In genomic region chr3:30995899-30996687, GRCm38 (mm10) we compare ENCODE assay signal across 8 mouse cellular contexts. TPM values are rescaled to one million over a fixed set of nuclear protein-coding genes. Genes with fewer than 3 reads are reported as not detected.
A peak's percentile ranks its signal among the peaks of the same experiment; 100 is the strongest.
DNase-seq lines count a peak whose midpoint lies in the region; ATAC-seq and TF ChIP-seq lines count a peak whose summit lies in the region.

No protein-coding gene starts in this region.

- peaks cover 11% of the 10 kb centered on the region for H3K4me1 ChIP-seq in heart, embryonic 11.5 days (ENCODE audit: control insufficient read depth, insufficient read depth, low read length)
- H3K4me1 ChIP-seq in forebrain, postnatal 0 days (ENCODE audit: insufficient read depth) = 0 out of 2 replicates have a peak, but pooled peaks cover 11% of the 10 kb centered on the region
- H3K4me1 ChIP-seq in liver, embryonic 16.5 days (ENCODE audit: control insufficient read depth, low read depth, low read length) = peaks cover 23% of the 10 kb centered on the region

- peak overlapping the region; percentile 90 for H3K9ac ChIP-seq in heart, embryonic 11.5 days (ENCODE audit: low read depth, low read length)
- peak overlapping the region; percentile 82 for H3K9ac ChIP-seq in forebrain, postnatal 0 days
- peak overlapping the region; percentile 86 for H3K9ac ChIP-seq in liver, embryonic 16.5 days (ENCODE audit: low read depth, low read length)

- H3K4me3 ChIP-seq in heart, embryonic 11.5 days (ENCODE audit: low read depth, low read length) = peak overlapping the region; percentile 90
- peak overlapping the region; percentile 96 for H3K4me3 ChIP-seq in forebrain, postnatal 0 days (ENCODE audit: low read depth, low read length)
- H3K4me3 ChIP-seq in liver, embryonic 16.5 days (ENCODE audit: low read depth, low read length) = peak overlapping the region; percentile 83

- peak; percentile 40 for ATAC-seq in heart, embryonic 11.5 days (replicated peaks; ENCODE audit: insufficient number of reproducible peaks, low FRiP score, low TSS enrichment)
- ATAC-seq in forebrain, postnatal 0 days = peak; percentile 62
- peak; percentile 20 for ATAC-seq in liver, embryonic 16.5 days (ENCODE audit: low read depth)

- WGBS in heart, embryonic 11.5 days (ENCODE audit: insufficient replicate concordance) = under 1% methylated on average over 49 of the region's 49 CpGs
- 1% methylated on average over 49 of the region's 49 CpGs for WGBS in forebrain, postnatal 0 days
- under 1% methylated on average over 49 of the region's 49 CpGs for WGBS in liver, embryonic 16.5 days (ENCODE audit: insufficient replicate concordance)

- no peaks in the 10 kb centered on the region for H3K27me3 ChIP-seq in heart, embryonic 11.5 days (ENCODE audit: control insufficient read depth, insufficient read depth, low read length)
- no peaks in the 10 kb centered on the region for H3K27me3 ChIP-seq in forebrain, postnatal 0 days (ENCODE audit: insufficient read depth, low read length)
- H3K27me3 ChIP-seq in liver, embryonic 16.5 days (ENCODE audit: control insufficient read depth, insufficient read depth, low read depth, low read length) = no peaks in the 10 kb centered on the region
- no peaks in the 10 kb centered on the region for H3K27me3 ChIP-seq in splenic B cell, adult 2 months (ENCODE audit: control insufficient read depth, insufficient read depth, low read length, poor library complexity, severe bottlenecking)

- TF ChIP-seq CTCF in forebrain, postnatal 0 days (IDR thresholded peaks at IDR 0.05; ENCODE audit: low read depth) = no peak

- peak overlapping the region; percentile 82 for H3K4me2 ChIP-seq in heart, embryonic 11.5 days
- peak overlapping the region; percentile 64 for H3K4me2 ChIP-seq in forebrain, postnatal 0 days (ENCODE audit: low read depth)
- H3K4me2 ChIP-seq in liver, embryonic 16.5 days (ENCODE audit: low read depth, low read length) = peak overlapping the region; percentile 94

- no peak for DNase-seq in heart, postnatal 4 days
- DNase-seq in urinary bladder, postnatal 14 days (ENCODE audit: low spot score) = peak; percentile 40
- DNase-seq in urinary bladder, adult 18-20 months (ENCODE audit: low spot score in 2 of 2) = no peak
- DNase-seq in forebrain, postnatal 0 days = peak; percentile 55
- DNase-seq in splenic B cell, adult 2 months (ENCODE audit: low read depth, low spot score) = peak; percentile 53
- DNase-seq in adrenal gland, adult 18-20 months (ENCODE audit: low spot score in 2 of 2) = no peak

- peak overlapping the region; percentile 82 for H3K27ac ChIP-seq in heart, embryonic 11.5 days (ENCODE audit: low read depth, low read length)
- peak overlapping the region; percentile 83 for H3K27ac ChIP-seq in forebrain, postnatal 0 days (ENCODE audit: low read depth, low read length)
- H3K27ac ChIP-seq in liver, embryonic 16.5 days (ENCODE audit: low read length) = peak overlapping the region; percentile 60

- no peaks in the 10 kb centered on the region for H3K9me3 ChIP-seq in heart, embryonic 11.5 days (replicated peaks; ENCODE audit: control insufficient read depth, low read length)
- H3K9me3 ChIP-seq in forebrain, postnatal 0 days (ENCODE audit: low read length) = no peaks in the 10 kb centered on the region
- H3K9me3 ChIP-seq in liver, embryonic 16.5 days (replicated peaks; ENCODE audit: control insufficient read depth, low read length) = no peaks in the 10 kb centered on the region

- H3K36me3 ChIP-seq in heart, embryonic 11.5 days (ENCODE audit: control insufficient read depth, insufficient read depth, low read length) = no peaks in the 10 kb centered on the region
- no peaks in the 10 kb centered on the region for H3K36me3 ChIP-seq in forebrain, postnatal 0 days (ENCODE audit: insufficient read depth)
- H3K36me3 ChIP-seq in liver, embryonic 16.5 days (ENCODE audit: control insufficient read depth, insufficient read depth) = no peaks in the 10 kb centered on the region
- H3K36me3 ChIP-seq in splenic B cell, adult 2 months (ENCODE audit: control insufficient read depth, insufficient read depth, low read length, poor library complexity, severe bottlenecking) = no peaks in the 10 kb centered on the region

RNA-seq across cellular contexts. Expression of gene Prkci, which starts 0.5 kb away (rescaled TPM):
- polyA plus RNA-seq in heart, embryonic 11.5 days (2014; fragmentation: Nextera tagmentation; extraction: Ambion mirVana) = 20.6 and 26.8 TPM in 2 replicates
- 10 to 100 TPM; 23.0 to 26.6 TPM for total RNA-seq in heart, postnatal 4 days (2021)
- 37.6 and 41.6 TPM in 2 replicates for total RNA-seq in forebrain, postnatal 0 days (2014; rRNA removed)
- 13.6 and 19.5 TPM in 2 replicates for polyA plus RNA-seq in forebrain, postnatal 0 days (2015; fragmentation: Nextera tagmentation; extraction: Ambion mirVana)
- polyA plus RNA-seq in liver, embryonic 16.5 days (2015; fragmentation: Nextera tagmentation; extraction: Ambion mirVana) = 5.4 TPM in 2 replicates
- total RNA-seq in adrenal gland, adult 18-20 months (2021) = 10 to 100 TPM; 42.8 TPM

RNA-seq across cellular contexts. Expression of gene Phc3, which starts 26.9 kb away (rescaled TPM):
- polyA plus RNA-seq in heart, embryonic 11.5 days (2014; fragmentation: Nextera tagmentation; extraction: Ambion mirVana) = 5.5 and 6.7 TPM in 2 replicates
- 10 to 100 TPM; 17.6 to 17.8 TPM for total RNA-seq in heart, postnatal 4 days (2021)
- total RNA-seq in forebrain, postnatal 0 days (2014; rRNA removed) = 19.8 and 26.2 TPM in 2 replicates
- 3.4 and 6.0 TPM in 2 replicates for polyA plus RNA-seq in forebrain, postnatal 0 days (2015; fragmentation: Nextera tagmentation; extraction: Ambion mirVana)
- 1.6 and 1.8 TPM in 2 replicates for polyA plus RNA-seq in liver, embryonic 16.5 days (2015; fragmentation: Nextera tagmentation; extraction: Ambion mirVana)
- 10 to 100 TPM; 30.6 to 31.9 TPM for total RNA-seq in adrenal gland, adult 18-20 months (2021)

Comparison
In these comparisons a context has a peak if more than half of its experiments do, and no peak if none do; other contexts are left out.
1. DNase-seq: peak in urinary bladder, postnatal 14 days (single experiment), forebrain, postnatal 0 days (single experiment) and splenic B cell, adult 2 months (single experiment); none in heart, postnatal 4 days (single experiment), urinary bladder, adult 18-20 months (0 of 2) and adrenal gland, adult 18-20 months (0 of 2).
2. Peak in every context shown above with its lines, with median percentiles within 50 percentile points of each other: ATAC-seq, H3K27ac ChIP-seq, H3K4me2 ChIP-seq, H3K4me3 ChIP-seq and H3K9ac ChIP-seq.